Mouse (Mus musculus): ENCODE results near the gene Misp.

Misp gene

DNA sequence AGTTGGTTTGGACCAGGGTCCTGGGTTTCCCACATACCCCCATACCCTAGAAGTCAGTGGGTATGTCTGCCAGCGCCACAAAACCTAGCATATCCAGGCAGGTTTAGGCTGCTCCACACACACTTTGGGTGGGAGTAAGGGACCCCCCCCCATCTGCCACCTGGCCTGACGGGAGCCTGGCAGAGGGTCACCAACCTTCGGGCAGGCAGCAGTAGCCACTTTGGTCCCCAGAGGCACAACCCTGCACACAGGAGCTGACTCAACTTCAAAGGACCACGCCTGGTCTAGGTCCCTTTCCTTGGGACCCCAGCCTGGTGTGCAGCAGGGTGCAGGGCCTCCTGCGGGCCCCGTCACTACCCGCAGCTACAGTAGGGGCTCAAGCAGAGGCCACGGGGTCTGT, 512 bp upstream of the Misp start:
- DNase-seq (ENCODE audit: extremely low read depth, insufficient read length, low spot score): no peak

DNA sequence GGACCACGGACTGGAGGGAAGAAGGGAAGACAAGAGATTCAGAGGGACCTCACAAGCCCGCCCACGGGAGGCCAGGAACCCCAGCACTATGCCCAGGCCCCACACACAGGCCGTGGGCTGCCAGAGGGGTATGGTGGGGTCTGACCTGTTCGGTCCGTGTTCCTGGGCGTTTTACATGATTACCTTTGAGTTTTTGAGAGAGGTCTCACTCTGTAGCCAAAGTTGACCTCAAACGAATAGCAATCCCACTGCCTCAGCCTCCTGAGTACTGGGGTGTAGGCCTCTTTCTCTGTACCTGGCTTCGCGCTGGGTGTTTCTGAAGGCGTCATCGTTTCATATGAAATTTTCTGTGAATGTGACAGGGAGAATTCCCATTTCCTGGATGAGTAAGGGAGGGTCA, 942 bp downstream of the Misp start:
- DNase-seq (ENCODE audit: extremely low read depth, insufficient read length, low spot score): no peak

DNA sequence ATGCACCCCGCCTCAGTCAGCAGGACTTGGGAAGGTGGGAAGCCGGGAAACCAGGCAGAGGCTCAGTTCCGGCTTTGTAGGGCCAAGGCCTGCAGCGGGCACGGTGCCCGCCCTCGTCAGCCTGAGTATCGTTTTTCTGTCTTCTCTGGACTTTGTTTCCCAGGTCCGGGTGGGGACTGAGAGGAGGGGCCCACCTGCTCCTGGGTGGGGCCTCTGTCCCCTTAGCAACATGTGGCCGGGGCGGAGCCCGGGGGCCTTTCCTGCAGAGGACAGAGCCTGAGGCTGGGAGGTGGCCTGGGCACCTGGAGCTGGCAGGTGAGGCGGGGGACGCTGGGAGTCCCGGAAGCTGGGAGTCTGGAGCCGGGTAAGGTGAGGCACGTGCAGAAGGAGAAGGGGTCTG, 1.6 kb downstream of the Misp start:
- DNase-seq (ENCODE audit: extremely low read depth, insufficient read length, low spot score): no peak

DNA sequence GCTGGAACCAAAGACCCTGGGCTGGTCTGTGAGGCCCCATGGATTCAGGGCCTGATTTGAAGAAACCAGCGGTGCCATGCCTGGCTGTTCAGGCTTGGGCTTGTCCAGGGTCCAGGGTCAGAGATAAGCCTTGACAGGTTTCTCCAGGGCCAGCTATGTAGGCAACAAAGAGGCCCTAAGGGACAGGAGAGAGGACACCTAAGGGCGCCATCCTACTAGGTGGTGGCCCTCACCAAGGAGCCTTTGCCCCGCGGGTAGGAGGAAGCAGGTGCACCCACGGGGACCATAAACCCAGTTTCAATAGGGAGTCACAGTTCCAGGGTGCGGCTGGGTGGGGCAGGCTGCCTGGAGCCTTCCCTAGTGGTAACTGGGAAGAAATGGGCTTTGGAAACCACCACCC, 2.2 kb downstream of the Misp start:
- no peak for DNase-seq (ENCODE audit: extremely low read depth, insufficient read length, low spot score)

DNA sequence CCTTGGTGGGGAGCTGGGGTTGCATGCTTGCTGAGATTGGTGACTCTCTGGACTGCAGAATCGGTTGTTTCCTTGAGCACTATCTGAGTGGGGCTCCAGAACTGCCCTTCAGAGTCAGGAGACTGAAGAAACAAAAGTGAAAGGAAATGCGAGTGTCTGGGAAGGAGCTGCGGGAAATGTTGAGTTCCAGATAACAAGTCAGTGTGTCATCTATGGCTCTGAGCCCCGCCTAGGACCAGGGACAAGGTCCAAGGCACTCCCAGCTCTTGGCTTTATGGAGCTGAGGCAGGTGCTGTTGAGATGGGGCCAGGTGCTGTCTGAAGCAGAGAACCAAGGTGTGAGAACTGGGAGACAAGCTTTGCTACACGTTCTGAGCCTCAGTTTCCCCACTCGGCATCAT, 3.6 kb downstream of the Misp start:
- no peak for DNase-seq (ENCODE audit: extremely low read depth, insufficient read length, low spot score)

DNA sequence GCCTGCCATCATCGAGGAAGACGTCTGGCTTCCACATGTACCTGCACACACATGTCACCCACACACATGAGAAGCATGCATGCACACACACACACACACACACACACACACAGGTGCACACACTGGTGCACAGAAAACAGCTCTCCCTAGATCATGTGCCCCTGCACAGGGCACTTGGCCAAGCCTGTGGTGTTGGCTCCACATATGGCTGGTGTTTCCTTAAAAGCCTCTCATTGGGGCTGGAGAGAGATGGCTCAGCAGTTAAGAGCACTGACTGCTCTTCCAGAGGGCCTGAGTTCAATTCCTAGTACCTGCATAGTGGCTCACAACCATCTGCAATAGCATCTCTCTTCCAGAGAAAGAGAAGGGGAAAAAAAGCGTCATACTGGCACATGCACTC, 10.8 kb downstream of the Misp start:
- no peak for DNase-seq (ENCODE audit: extremely low read depth, insufficient read length, low spot score)

DNA sequence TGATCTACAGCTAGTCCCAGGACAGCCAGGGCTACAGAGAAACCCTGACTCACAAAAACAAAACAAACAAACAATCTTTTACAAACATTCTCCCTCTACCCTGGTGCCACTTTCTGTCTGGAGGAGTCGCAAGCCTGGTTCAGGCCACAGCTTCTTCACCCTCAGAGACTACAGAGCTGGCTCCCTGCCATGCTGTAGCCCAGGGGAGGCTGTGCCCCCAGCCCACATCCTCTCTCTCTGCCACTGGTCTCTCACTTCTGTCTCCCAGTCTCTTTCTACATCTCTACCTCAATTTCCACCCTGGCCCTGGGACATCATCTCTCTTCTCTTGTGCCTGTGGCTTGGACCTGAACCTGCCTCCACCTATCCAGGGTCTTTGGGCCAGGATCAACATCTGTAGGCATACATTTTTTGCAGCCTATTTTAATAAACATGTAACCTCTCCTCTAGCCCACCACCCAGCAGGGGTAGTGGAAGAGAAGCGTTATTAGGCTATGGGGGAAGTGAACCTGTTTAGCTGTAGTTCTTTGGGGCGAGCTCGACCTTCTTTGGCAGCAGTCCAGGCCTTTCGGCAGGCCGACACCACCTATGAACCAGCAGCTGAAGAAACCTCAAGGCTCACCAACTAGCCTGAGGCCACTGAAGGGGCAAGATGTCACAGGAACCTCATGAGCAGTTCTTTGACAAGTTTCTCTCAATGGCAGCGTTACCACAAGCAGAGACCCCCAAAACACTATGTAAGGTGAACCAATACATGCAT, 11.4 kb downstream of the Misp start:
- DNase-seq (ENCODE audit: extremely low read depth, insufficient read length, low spot score): no peak

DNA sequence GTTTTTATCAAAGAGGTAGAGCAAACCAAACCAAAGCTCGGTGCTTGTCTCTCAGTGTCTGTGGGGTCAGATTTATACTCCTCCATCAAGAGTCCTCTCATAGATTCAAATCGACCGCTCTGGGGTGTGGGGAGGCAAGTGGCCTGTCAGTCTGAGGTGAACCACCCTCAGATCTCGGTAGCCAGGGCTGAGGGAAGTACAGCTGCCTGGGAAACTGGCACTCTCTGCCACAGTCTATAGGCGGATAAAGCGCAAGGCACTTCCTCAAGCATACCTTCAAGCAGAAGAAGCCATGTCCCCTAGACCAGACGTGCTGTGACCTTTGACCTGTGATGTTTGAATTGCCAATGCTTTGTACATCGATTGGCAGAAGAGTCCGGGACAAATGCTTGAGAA, 12.0 kb downstream of the Misp start:
- DNase-seq (ENCODE audit: extremely low read depth, insufficient read length, low spot score): no peak

DNA sequence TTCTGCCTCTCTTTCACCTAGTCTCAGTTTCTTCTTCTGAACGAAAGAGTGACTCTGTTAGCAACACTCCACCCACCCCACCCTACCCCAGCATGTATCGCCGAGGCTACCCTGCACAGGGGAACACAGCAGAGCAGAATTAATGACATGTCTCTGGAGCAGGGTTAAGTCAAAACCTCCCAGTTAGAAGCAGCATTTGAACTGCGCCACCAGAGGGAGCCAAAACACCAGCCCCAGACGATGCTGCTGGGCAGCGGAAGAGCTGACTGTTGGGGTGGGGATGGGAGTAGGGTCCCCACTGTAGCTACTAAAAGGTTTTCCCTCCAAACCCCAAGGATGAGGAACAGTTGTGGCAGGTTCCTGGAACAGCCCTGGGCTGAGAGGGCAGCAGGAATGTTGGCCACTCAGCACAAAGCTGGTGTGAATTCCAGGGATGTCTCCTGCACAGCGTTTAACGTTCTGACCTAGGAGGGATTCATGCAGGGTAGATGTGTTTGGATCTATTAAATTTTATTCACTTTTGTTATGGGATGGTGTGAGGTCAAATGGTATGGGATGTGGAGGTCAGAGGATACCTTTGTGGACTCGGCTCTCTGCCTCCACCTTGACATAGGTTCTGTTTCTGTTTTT, 14.1 kb downstream of the Misp start:
- DNase-seq (ENCODE audit: extremely low read depth, insufficient read length, low spot score): peak; percentile 41

DNA sequence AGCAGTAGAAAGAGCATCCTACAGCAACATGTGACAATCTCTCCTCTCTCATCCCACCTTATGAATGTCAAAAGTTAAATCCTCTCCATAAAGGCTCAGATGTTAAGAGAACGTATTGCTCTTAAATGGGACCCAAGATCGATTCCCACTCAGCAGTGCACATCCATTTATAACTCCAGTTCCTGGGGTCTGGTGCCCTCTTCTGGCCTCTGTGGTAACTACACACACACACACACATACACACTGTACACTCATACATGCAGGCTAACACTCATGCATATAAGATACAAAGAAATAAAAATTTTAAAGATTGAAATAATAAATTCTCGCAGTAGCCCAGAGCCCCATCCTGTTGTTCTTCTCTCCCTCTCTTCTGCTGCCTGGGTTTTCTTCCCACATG, 16.1 kb downstream of the Misp start:
- DNase-seq (ENCODE audit: extremely low read depth, insufficient read length, low spot score): no peak

DNA sequence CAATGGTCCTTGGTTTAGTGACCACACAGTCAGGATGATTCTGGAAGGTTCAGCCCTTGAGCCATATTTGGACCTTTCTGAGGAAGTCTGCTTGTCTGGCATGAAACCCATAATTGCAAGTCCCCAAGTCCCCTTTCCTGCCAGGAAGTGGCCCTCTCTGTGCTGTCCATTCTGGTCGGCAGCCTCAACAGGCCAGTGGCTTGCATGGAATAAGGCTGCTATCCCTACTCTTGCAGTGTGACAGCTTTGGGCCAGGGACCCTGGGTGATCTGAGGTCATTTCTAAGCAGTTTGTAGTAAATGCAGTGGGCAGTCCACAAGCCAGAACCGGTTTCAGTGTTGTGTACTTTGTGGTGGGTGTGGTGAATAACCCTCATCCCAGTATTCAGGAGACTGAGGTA, 17.4 kb downstream of the Misp start:
- no peak for DNase-seq (ENCODE audit: extremely low read depth, insufficient read length, low spot score)

DNA sequence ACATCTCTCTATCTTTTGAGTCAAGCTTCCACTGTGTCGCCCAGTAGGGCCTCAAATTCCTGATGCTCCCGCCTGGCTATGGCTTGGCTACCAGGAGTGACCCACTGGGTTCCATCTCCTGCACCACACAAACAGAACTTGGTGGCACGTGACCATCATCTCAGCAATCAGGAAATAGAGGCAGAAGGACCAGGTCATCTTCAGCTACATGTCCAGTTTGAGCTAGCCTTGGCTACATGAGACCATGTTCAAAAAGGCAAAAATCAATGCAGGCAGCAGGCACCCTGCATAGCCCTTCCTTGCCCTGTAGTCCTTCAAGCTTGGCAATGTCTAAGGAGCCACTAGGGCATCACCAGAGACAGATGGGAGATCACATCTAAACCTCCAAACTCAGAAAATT, 19.3 kb downstream of the Misp start:
- no peak for DNase-seq (ENCODE audit: extremely low read depth, insufficient read length, low spot score)

DNA sequence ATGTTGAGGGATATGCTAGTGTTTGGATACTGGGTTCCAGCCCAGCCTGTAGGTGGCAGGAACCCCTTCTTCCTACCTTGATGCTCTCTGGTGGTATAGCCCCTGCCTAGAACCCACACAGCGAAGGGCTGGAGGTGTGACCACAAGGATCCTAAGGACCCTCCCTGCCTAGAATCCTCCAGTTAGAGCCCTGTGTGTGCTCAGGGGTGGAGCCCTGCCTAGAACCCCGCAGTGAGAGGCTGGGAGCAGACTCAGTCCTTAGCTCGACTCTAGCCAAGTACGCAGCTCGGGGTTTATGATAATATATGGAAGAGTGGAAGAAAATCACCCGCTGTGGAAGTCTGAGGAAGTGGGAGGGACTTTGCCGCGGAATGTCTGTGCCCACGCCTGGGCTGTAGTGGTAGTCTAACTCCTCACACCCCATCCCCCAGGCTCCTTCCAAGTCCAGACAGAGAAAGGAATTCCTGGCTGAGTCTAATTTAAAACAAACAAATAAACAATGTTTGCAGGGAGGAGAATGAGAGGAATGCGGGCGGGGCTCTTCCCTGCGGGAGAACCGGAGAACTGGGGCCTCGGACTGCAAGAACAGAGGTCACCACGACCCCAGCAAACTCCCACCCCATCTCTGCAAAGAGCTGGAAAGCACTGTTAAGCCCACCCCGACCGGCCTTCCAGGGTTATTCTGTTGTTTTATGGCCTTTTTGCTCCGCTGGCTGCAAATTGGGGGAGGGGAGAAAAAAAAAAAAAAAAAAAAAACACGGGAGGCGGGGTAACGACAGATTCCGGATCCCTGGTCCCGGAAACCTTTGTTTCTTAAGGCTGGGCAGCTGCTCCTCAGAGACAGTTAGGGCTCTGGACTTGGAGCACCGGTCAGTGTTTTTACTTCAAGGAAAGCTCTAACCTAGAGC, 20.1 kb downstream of the Misp start:
- peak; percentile 77 for DNase-seq (ENCODE audit: extremely low read depth, insufficient read length, low spot score)

DNA sequence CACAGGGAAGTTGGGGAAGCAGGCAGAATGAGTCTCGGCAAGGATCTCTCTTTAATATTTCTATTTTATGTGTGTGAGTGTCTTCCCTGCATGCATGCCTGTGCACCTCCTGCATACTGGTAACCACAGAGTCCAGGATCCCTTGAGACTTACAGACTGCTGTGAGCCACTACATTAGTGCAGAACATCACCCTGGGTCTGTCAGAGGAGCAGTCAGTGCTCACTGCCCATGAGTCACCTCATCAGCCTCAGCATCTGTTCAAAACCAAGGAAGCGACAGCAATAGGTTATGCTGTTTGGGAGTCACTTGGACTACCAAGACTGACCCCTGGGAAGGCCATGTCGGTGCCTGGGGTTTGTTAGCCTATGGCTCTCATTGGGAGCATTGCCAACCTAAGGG, 21.5 kb downstream of the Misp start:
- DNase-seq (ENCODE audit: extremely low read depth, insufficient read length, low spot score): peak; percentile 53

DNA sequence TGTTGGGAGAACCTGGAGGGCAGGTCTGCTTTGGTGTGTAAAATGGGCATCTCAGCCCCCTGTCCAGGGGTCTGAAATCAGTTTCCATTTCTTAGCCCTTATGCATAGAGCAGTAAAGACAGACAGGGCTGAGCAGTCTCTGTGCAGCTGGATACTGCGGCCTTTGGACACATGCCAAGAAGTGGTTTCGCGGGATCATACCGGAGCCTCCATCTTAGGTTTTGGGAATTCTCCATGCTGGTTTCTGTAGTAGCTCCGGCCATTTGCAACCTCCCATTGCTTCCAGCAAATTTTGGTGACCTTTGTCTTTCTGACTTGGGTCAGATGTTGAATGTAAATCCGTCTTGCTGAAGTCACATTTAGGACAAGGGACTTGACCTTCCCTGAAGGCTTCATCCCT, 22.7 kb downstream of the Misp start:
- DNase-seq (ENCODE audit: extremely low read depth, insufficient read length, low spot score): no peak

DNA sequence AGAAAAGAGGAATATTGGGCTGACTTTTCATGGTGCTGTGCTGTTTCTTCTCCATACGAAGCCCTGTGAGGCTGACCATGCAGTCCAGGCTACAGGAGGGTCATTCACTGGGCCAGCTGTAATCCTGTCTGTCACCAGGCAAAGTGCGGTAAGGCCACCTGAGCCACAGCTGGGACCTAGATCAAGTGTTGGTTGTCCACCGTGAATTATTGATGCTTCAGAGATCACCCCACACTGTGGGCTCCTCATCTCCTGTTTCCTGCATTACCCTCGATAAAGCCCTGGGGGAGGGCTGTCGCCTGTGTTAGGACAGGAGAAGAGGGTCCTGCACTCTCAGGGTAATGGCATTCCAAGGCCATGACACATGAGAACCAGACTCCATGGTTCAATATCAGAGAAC, 25.8 kb downstream of the Misp start:
- DNase-seq (ENCODE audit: extremely low read depth, insufficient read length, low spot score): no peak

DNA sequence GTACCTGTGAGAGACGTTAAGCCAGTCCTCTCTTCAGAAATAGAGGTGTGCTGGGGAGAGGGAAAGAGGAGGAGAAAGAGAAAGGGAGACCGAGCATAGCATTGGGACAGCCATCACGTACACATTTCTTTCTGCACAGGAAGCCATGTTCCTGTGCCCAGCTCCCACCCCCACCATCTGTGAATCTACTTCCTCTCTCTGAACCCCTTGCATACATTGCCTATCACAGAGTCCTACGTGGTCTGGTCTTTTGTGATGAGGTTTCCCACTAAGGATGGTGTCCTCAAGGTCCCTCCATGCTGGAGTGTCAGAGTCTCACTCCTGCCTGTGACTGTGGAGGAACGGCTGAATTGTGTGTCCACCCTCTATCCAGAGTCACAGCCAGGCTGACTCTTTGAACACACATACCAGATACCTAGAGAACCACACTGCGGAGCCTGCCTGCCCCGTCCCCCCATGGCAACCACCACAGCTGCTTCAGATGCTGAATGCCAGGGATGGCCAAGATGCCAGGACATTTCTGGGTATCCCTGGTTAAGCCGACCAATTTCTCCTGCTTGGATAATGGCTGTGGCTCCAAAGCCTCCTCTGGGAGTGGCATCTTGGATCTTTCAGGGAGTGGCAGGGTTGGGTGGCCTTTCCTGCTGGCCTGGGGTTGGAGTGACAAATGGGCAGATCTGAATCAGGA, 29.3 kb downstream of the Misp start:
- DNase-seq (ENCODE audit: extremely low read depth, insufficient read length, low spot score): no peak

DNA sequence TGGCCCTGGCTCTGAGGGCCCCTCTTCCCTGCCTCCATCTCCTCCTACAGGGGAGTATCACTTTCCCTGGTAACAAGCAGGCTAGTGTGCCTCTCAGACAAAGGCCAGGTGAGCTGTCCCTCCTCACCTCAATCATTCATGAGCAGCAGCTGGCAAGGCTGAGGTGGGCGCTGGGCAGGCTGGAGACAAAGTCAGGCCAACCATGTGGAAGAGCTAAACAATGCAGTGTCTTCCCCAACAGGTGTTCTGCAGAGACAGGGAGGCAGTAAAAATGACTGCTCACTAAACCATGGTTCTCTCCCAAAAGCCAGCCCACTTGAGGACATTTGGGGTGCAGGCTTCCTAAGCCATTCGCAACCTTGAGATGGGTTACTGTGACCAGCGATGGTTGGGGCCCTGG, 30.9 kb downstream of the Misp start:
- no peak for DNase-seq (ENCODE audit: extremely low read depth, insufficient read length, low spot score)

DNA sequence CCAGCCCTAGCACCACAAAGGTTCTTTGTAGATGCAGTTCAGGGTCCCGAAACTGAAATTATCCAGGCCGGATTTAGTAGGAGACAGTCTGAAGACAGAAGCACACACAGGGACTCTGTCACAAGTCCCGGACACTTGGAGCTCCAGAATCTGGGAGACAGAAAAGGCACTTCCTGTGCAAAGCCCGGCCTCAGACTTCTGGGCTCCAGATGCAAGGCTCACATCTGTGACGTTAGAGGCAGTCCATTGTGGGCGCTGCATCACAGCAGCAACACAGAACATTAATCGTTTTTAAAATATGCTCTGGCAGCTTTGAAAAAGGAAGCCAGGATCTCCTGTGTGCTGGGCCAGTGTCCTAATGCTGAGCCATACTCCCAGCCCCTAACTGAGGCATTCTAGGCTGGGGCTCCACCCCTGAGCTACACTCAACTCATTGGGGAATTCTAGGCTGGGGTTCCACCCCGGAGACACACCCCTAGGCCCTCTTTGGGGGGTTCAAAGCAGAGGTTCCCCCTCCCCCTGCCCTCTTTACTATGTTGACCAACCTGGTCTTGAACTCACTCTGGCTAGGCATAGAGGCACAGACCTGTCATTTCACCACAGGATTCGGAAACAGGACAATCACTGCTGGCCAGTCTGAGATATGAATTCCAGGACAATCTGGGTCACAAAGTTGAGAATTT, 31.5 kb downstream of the Misp start:
- peak; percentile 34 for DNase-seq (ENCODE audit: extremely low read depth, insufficient read length, low spot score)

DNA sequence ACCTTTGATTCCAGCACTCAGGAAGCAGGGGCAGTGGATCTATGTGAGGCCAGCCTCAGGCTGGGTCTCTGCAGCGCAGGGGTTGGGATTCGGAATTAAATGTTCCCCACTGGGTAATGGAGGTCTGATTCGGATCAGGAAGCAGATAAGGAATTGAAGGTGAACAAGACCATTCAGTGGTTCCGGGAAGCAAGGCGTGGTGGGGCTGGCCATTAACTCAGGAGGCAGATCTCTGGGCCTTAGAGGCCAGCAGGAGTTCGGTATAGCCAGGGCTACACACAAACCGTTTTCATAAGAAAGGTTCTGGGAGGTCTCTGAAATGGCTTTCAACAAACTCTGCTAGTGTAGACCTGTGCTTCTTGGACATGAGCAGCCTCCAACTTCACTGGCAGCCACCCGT, 32.0 kb downstream of the Misp start:
- DNase-seq (ENCODE audit: extremely low read depth, insufficient read length, low spot score): no peak

DNA sequence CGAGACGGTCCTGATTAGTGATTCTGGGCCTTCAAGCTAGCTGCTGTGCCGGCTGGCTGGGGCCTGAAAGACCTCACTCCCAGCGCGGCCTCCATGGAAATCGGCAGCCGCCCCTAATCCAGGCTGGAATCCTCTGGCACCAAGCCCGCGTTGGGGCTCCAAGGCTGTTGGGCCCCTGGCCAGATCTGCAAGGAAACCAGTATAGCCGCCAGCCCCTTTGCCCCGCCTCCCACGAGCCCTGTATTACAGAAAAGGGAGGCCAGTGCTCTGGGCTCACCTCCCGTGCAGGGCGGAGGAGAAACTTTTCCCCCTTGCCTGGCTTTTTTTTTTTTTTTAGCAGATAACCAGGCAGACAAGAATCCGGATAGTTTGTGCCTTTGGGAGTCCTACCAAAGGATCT, 32.6 kb downstream of the Misp start:
- peak; percentile 89 for DNase-seq (ENCODE audit: extremely low read depth, insufficient read length, low spot score)
